In the genomic region with DNA sequence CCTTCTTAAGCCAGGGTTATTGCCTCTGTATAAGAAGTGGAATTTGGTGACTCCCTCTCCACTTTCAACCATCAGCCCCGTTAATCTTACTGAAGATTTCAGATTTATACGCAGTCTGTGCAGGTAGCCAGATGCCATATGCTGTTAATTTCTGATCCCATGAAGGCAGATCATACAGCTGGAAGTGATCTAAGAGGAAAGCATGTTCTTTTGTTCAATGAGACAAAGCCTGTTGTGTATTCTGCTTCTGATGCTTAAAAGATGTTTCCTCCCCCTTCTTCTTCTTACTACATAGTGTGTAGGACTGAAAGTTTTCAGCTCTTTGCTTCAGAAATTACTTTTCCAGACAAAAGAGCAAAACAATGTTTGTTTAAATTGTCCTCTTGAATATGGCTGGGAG, we compare ENCODE assay signal across 18 mouse cellular contexts.
DNase-seq lines count a peak whose midpoint lies in the region; ATAC-seq and TF ChIP-seq lines count a peak whose summit lies in the region.
"Had no signal": no experiment of that assay in that cellular context is flagged by ENCODE, and none has a peak within 500 bp of the region (broad histone marks: within the 10 kb centered on the region; RNA-seq: fewer than 3 reads in every experiment).

No protein-coding gene starts in this region.

- WGBS in hindbrain, embryonic 13.5 days = 81% methylated on average over 2 of the region's 2 CpGs
- WGBS in hindbrain, embryonic 12.5 days = 73% methylated on average over 2 of the region's 2 CpGs
- 52% methylated on average over 2 of the region's 2 CpGs for WGBS in embryonic facial prominence, embryonic 10.5 days

- no peaks in the 10 kb centered on the region for H3K27me3 ChIP-seq in hindbrain, embryonic 13.5 days
- H3K27me3 ChIP-seq in hindbrain, embryonic 12.5 days = no peaks in the 10 kb centered on the region
- no peaks in the 10 kb centered on the region for H3K27me3 ChIP-seq in embryonic facial prominence, embryonic 10.5 days (replicated peaks; ENCODE audit: low read depth, poor library complexity, severe bottlenecking)
- H3K27me3 ChIP-seq in myocyte (ENCODE audit: control insufficient read depth, insufficient read depth, insufficient read length) = no peaks in the 10 kb centered on the region
- H3K27me3 ChIP-seq: CH12.LX; forebrain, embryonic 15.5 days; liver, embryonic 13.5 days had no signal

- no peak for TF ChIP-seq CTCF in embryonic fibroblast, embryonic 13.5 days (IDR thresholded peaks at IDR 0.05; ENCODE audit: borderline replicate concordance, insufficient read depth, low read length)

- no peaks in the 10 kb centered on the region; the same call in none of the 2 replicates for H3K4me1 ChIP-seq in hindbrain, embryonic 13.5 days (replicated peaks)
- peaks cover 9% of the 10 kb centered on the region; the same call in 1 of the 2 replicates for H3K4me1 ChIP-seq in hindbrain, embryonic 12.5 days
- peaks cover 12% of the 10 kb centered on the region for H3K4me1 ChIP-seq in embryonic facial prominence, embryonic 10.5 days
- peaks cover 4% of the 10 kb centered on the region for H3K4me1 ChIP-seq in embryonic fibroblast, embryonic 13.5 days (ENCODE audit: control insufficient read depth, insufficient read depth, low read length)
- H3K4me1 ChIP-seq: heart, embryonic 10.5 days; liver, embryonic 13.5 days had no signal

- H3K27ac ChIP-seq in hindbrain, embryonic 13.5 days = peak overlapping the region; percentile 2; the same call in 1 of the 2 replicates
- no peak overlapping the region for H3K27ac ChIP-seq in hindbrain, embryonic 12.5 days
- peak overlapping the region; percentile 69 for H3K27ac ChIP-seq in embryonic facial prominence, embryonic 10.5 days (replicated peaks)
- H3K27ac ChIP-seq in embryonic fibroblast, embryonic 13.5 days (ENCODE audit: insufficient read depth, low read length) = peak overlapping the region; percentile 73; the same call in 1 of the 2 replicates
- H3K27ac ChIP-seq: forebrain, embryonic 15.5 days; heart, embryonic 10.5 days; hindbrain, embryonic 14.5 days; liver, embryonic 13.5 days had no signal

- H3K4me2 ChIP-seq in hindbrain, embryonic 13.5 days = no peak overlapping the region
- H3K4me2 ChIP-seq in hindbrain, embryonic 12.5 days (replicated peaks) = no peak overlapping the region
- H3K4me2 ChIP-seq in myocyte (ENCODE audit: low read depth) = peak overlapping the region; percentile 20
- H3K4me2 ChIP-seq: forebrain, embryonic 15.5 days; hindbrain, embryonic 14.5 days; liver, embryonic 13.5 days had no signal

- H3K9me3 ChIP-seq in hindbrain, embryonic 13.5 days = no peaks in the 10 kb centered on the region
- H3K9me3 ChIP-seq in hindbrain, embryonic 12.5 days (replicated peaks) = no peaks in the 10 kb centered on the region
- no peaks in the 10 kb centered on the region for H3K9me3 ChIP-seq in embryonic facial prominence, embryonic 10.5 days
- H3K9me3 ChIP-seq: forebrain, embryonic 15.5 days; heart, embryonic 10.5 days; liver, embryonic 13.5 days had no signal

- ATAC-seq in hindbrain, embryonic 13.5 days (ENCODE audit: low FRiP score) = no peak
- ATAC-seq in hindbrain, embryonic 12.5 days (ENCODE audit: low FRiP score) = no peak
- ATAC-seq: forebrain, embryonic 15.5 days had no signal

- no peak overlapping the region for H3K9ac ChIP-seq in hindbrain, embryonic 13.5 days
- no peak overlapping the region for H3K9ac ChIP-seq in hindbrain, embryonic 12.5 days
- H3K9ac ChIP-seq: forebrain, embryonic 15.5 days; hindbrain, embryonic 14.5 days; liver, embryonic 13.5 days had no signal

- intact Hi-C loops in heart, postnatal 10 days (cut with DNase I) = no loop called here

- H3K79me2 ChIP-seq in myocyte (ENCODE audit: control insufficient read depth, insufficient read depth) = no peaks in the 10 kb centered on the region

- TF ChIP-seq POLR2A in embryonic fibroblast, embryonic 13.5 days (IDR thresholded peaks at IDR 0.05; ENCODE audit: low read depth, low read length) = no peak
- TF ChIP-seq POLR2A in myocyte (IDR thresholded peaks at IDR 0.05; ENCODE audit: insufficient read length, low read depth) = no peak

- DNase-seq in embryonic facial prominence, embryonic 10.5 days (ENCODE audit: low spot score) = no peak
- DNase-seq in heart, postnatal 10 days = no peak
- DNase-seq in yolk sac, embryonic 10.5 days (ENCODE audit: low spot score) = no peak
- DNase-seq: cerebellum, adult 2 months; cerebellum, postnatal 36 days; kidney, adult 8-10 months; kidney, postnatal 14 days; liver, embryonic 13.5 days; midbrain, embryonic 14.5 days; thymus, postnatal 36 days had no signal

- H3K36me3 ChIP-seq in hindbrain, embryonic 13.5 days = no peaks in the 10 kb centered on the region
- no peaks in the 10 kb centered on the region for H3K36me3 ChIP-seq in hindbrain, embryonic 12.5 days
- H3K36me3 ChIP-seq in embryonic facial prominence, embryonic 10.5 days (replicated peaks) = no peaks in the 10 kb centered on the region
- H3K36me3 ChIP-seq in myocyte (ENCODE audit: control insufficient read depth, insufficient read depth) = no peaks in the 10 kb centered on the region
- H3K36me3 ChIP-seq: forebrain, embryonic 15.5 days; heart, embryonic 10.5 days; liver, embryonic 13.5 days had no signal

- no peak overlapping the region for H3K4me3 ChIP-seq in hindbrain, embryonic 13.5 days
- H3K4me3 ChIP-seq in hindbrain, embryonic 12.5 days = no peak overlapping the region
- H3K4me3 ChIP-seq in embryonic facial prominence, embryonic 10.5 days = no peak overlapping the region
- H3K4me3 ChIP-seq in embryonic fibroblast, embryonic 13.5 days (ENCODE audit: insufficient read depth, low read length) = no peak overlapping the region
- H3K4me3 ChIP-seq in myocyte = no peak overlapping the region
- H3K4me3 ChIP-seq: forebrain, embryonic 15.5 days; heart, embryonic 10.5 days; liver, embryonic 13.5 days had no signal

- H3ac ChIP-seq in myocyte (ENCODE audit: control insufficient read depth, insufficient read length) = no peak overlapping the region

TF ChIP-seq in myocyte, 11 proteins besides CTCF, POLR2A, EP300 and RAD21:
- TF ChIP-seq E2F4 (IDR thresholded peaks at IDR 0.05; ENCODE audit: insufficient read depth) = no peak
- TF ChIP-seq POLR2AphosphoS2 (IDR thresholded peaks at IDR 0.05; ENCODE audit: insufficient read length, low read depth) = no peak
- no peak for TF ChIP-seq MAX (IDR thresholded peaks at IDR 0.05; ENCODE audit: low read depth)
- TF ChIP-seq CEBPB (IDR thresholded peaks at IDR 0.05; ENCODE audit: insufficient read depth, poor library complexity, severe bottlenecking) = no peak
- TF ChIP-seq MYOD1 (IDR thresholded peaks at IDR 0.05; ENCODE audit: control insufficient read depth in 1 of 3, insufficient read length in 2 of 3, low read depth in 2 of 3) = no peak
- TF ChIP-seq TCF3 (IDR thresholded peaks at IDR 0.05; ENCODE audit: insufficient read length, low read depth) = no peak
- TF ChIP-seq SRF (IDR thresholded peaks at IDR 0.05; ENCODE audit: control insufficient read depth, insufficient read length, low read depth) = no peak
